Mouse (Mus musculus) right cerebral cortex, postnatal 36 days (tissue): ENCODE results near the gene Mrpl54.
"Not testable (repeated sequence)": the region's sequence is repeated elsewhere in the genome, so short reads cannot be mapped to it uniquely, and the experiment has no call there.

Experiments
- DNase-seq, 2 experiments: peaks; one replicate each; pipeline ENCODE4 v3.0.0; 2022; ENCODE audit warnings: low spot score in 2 of 2, mixed read lengths in 1 of 2

The Mrpl54 gene

GRCm38 (mm10) chr10:81229735-81230437 lies 36.8 kb downstream of the Mrpl54 start:
- DNase-seq, result no peak

- not testable (repeated sequence) for DNase-seq
Measured at GRCm38 (mm10) chr10:81223731-81224130, 43.0 kb downstream of the Mrpl54 start.

GRCm38 (mm10) chr10:81221402-81222015 lies 45.2 kb downstream of the Mrpl54 start:
- DNase-seq, result no peak

DNA sequence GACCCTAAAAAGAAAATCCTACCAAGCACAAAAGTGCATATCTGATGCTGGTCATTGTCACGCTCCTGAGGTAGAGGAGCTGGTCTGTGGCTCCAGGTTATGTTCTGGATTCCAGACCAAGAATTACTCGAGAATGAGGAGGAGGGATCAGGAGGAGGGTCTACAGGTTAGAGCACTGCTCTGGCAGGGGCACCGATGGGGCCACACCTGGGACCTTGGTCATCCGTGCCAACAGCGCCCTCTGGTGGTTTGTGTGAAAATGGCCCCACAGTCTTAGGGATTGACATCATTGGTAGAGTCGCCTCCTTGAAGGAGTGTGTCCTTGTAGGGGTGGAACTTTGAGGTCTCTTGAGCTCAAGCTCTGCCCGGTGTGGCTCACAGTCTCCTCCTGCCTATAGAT lies 48.8 kb downstream of the Mrpl54 start:
- no peak for DNase-seq

- not testable (repeated sequence) for DNase-seq
Measured at GRCm38 (mm10) chr10:81217267-81217666, 49.5 kb downstream of the Mrpl54 start.

DNA sequence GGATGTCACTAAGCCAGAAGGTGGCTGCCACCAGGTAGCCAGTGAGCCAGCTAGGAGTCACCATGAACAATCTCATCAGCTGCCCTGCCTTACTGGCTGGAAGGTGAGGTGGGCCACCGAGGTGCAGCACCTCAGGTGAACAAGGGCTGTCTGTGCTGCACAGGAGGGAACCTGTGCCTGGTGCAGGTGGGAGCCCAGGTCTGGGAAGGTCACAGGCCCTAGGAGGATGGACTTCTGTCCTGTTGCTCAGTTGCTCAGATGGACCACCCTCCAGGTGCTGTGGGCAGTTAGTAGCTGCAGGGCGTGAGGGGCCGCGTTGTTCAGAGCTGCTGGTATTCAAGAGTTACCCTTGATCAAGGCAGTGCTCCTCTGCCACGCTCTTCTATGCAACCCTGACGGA lies 49.9 kb downstream of the Mrpl54 start:
- DNase-seq, result no peak

DNA sequence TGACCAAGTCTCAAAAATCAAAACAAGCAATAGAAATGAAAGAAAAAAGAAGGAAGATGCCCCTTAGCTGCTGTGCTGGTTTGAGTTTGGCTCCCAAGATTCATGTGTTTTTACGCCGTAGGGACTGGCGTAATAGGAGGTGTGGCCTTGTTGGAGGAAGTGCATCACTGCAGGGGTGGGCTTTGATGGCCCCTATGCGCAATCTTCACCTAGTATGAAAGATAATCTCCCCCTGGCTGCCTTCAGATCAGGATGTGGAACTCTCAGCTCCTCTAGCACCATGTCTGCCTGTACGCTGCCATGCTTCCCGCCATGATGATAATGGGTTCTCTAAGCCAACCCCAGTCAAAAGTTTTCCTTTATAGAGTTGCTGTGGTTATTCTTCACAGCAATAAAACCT lies 50.5 kb downstream of the Mrpl54 start:
- DNase-seq, result no peak
